Mouse (Mus musculus) limb, embryonic 13.5 days (tissue): ENCODE measurements around the gene Pip4k2b. TPM values are rescaled to one million over a fixed set of nuclear protein-coding genes. Genes with fewer than 3 reads are reported as not detected.
A peak's percentile ranks its signal among the peaks of the same experiment; 100 is the strongest.

Experiments used
- ATAC-seq: fragments of 200-750 bp; cut with Nextera tagmentation; 2 replicates; pipeline ENCODE4 v1.8.0; 2017; ENCODE audit warnings: low read depth, moderate number of reproducible peaks, moderate TSS enrichment; ENCODE audit not compliant: low FRiP score
- H3K27ac ChIP-seq: fragments of 300-500 bp; sonication (generic); 2 replicates; pipeline ENCODE4 v1.5.1; 2015; ENCODE audit warnings: inconsistent platforms, mild to moderate bottlenecking, moderate library complexity
- H3K27me3 ChIP-seq: fragments of 300-500 bp; sonication (generic); 2 replicates; pipeline ENCODE4 v1.6.1; 2015; ENCODE audit warnings: mild to moderate bottlenecking, inconsistent platforms
- H3K36me3 ChIP-seq: fragments of 300-500 bp; sonication (generic); 2 replicates; pipeline ENCODE4 v1.6.1; 2015; ENCODE audit warnings: inconsistent platforms, mild to moderate bottlenecking, moderate library complexity
- H3K4me1 ChIP-seq: fragments of 300-500 bp; sonication (generic); 2 replicates; pipeline ENCODE4 v1.6.1; 2015; ENCODE audit warnings: inconsistent platforms
- H3K4me2 ChIP-seq: fragments of 300-500 bp; sonication (generic); replicated peaks from 2 replicates; pipeline ENCODE4 v1.6.1; 2015; ENCODE audit warnings: inconsistent platforms, mild to moderate bottlenecking, moderate library complexity
- H3K4me3 ChIP-seq: fragments of 300-500 bp; sonication (generic); 2 replicates; pipeline ENCODE4 v1.5.1; 2015; ENCODE audit warnings: moderate library complexity, mild to moderate bottlenecking, inconsistent platforms
- H3K9ac ChIP-seq: fragments of 300-500 bp; sonication (generic); 2 replicates; pipeline ENCODE4 v1.6.1; 2015; ENCODE audit warnings: mild to moderate bottlenecking, inconsistent platforms
- H3K9me3 ChIP-seq: fragments of 300-500 bp; sonication (generic); 2 replicates; pipeline ENCODE4 v1.6.1; 2016; ENCODE audit warnings: inconsistent platforms
- WGBS: fragments of 180-500 bp; shearing (Covaris S2); methylation state at CpG from one replicate; pipeline ENCODE4 v1.1.7; 2015; 5-methylcytosine and 5-hydroxymethylcytosine counted together
- polyA plus RNA-seq: library from polyadenylated mRNA; unstranded; fragments of >200 nt; fragmentation: Nextera tagmentation; extraction: Ambion mirVana; gene quantifications from 2 replicates; pipeline ENCODE4 v1.2.1, GENCODE M21; 2015

The Pip4k2b gene
- polyA plus RNA-seq, 1 experiment from 2014 or later = 2.8 TPM

DNA sequence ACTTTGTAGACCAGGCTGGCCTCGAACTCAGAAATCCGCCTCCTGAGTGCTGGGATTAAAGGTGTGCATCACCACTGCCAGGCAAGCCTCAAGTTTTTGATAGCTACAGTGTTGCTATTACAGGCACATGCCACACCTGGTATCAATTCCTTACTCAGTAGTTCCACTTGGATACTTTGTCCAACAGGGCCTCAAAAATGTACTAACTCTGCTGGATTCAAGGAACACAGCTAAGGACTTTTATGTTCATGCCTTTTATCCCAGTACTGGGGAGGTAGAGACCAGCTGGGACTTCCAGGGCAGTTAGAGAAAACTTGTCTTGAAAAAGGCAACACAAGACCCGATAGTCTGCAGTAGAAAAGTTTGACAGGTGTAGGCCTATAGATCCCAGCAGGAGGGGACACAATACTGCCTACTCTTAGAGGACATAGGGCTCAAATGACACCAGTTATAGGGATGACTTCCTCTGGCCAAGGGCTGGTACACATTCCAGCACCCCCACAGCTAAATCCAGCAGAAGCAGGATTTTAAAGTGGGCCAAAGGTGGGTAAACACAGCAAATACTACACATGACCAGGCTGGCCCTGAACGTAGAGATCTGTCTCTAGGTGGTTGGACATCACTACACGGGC, 32.1 kb upstream of the Pip4k2b start:
- Histone ChIP-seq H3K9ac (no peak overlapping the region), H3K4me2 (no peak overlapping the region), H3K27ac (no peak overlapping the region), H3K9me3 (no peaks in the 10 kb centered on the region), H3K27me3 (no peaks in the 10 kb centered on the region), H3K4me1 (peaks cover 15% of the 10 kb centered on the region), H3K36me3 (peaks cover 60% of the 10 kb centered on the region), H3K4me3 (no peak overlapping the region)
- ATAC-seq = peak; percentile 58
- 64% methylated on average over 5 of the region's 5 CpGs for WGBS

DNA sequence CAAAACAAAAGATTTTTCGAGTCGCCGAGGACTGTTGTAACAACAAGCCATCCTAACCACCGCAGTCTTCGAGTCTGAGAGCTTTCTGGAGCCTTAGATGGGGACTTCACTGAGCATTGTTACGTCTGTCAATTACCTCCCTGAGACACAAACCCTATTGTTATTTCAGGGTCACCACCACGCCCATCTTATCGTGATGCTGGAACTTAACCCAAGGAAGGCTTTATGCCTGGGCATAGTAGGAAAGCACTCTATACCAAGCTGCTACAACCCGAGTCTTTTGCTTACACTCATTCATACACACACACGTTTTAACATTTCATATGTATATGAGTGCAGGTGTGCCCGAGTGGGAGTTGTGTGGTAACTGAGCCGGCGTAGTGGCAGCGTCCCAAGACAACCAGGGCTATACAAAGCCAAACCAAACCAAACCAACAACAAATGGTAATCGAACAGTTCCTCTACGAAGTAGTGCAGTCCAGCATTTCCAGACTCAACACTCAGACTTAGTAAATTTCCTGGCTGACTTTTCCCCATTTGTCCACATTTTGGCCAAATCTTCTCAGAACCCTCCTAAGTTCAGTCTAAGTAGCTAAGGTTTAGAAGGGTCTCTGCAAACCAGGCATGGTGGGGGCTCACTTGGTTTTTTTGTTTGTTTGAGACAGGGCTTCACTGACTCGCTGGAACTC, 31.4 kb upstream of the Pip4k2b start, which contains the start of gene 1700001P01Rik:
Gene 1700001P01Rik, minus strand, starts transcription at position 111 of the 689 bp plus-strand sequence.
- Histone ChIP-seq H3K27me3 (no peaks in the 10 kb centered on the region), H3K9ac (no peak within 1 kb of the TSS), H3K27ac (no peak within 1 kb of the TSS), H3K4me3 (no peak within 1 kb of the TSS), H3K4me2 (no peak within 1 kb of the TSS), H3K9me3 (no peaks in the 10 kb centered on the region), H3K4me1 (peaks cover 12% of the 10 kb centered on the region), H3K36me3 (peaks cover 57% of the 10 kb centered on the region)
- 57% methylated on average over 17 of the region's 17 CpGs for WGBS
- no peak for ATAC-seq

DNA sequence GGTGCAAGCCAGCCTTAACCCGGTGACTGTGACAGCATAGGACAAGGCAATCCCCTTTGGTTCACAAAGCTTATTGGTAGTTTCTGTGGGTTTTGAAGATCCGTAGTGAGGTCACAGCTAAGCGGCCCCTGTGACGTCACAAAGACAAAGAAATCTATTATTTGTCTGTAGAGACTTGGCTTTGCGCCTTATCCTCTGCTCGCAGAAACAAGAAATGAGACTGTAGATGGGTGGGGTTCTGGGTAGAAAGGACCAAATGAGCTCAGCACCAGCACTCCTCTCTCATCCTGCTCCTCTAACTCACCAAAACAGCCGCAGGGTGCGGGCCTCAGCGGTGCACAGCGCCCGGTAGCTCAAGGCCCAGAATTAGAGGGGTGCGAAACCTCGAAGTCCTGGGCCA, 30.7 kb upstream of the Pip4k2b start:
- H3K4me2 ChIP-seq = no peak overlapping the region
- WGBS = 78% methylated on average over 13 of the region's 13 CpGs
- no peaks in the 10 kb centered on the region for H3K9me3 ChIP-seq
- no peaks in the 10 kb centered on the region for H3K27me3 ChIP-seq
- H3K9ac ChIP-seq = no peak overlapping the region
- peaks cover 49% of the 10 kb centered on the region for H3K36me3 ChIP-seq
- H3K4me1 ChIP-seq = peaks cover 4% of the 10 kb centered on the region
- no peak for ATAC-seq
- no peak overlapping the region for H3K4me3 ChIP-seq
- no peak overlapping the region for H3K27ac ChIP-seq

DNA sequence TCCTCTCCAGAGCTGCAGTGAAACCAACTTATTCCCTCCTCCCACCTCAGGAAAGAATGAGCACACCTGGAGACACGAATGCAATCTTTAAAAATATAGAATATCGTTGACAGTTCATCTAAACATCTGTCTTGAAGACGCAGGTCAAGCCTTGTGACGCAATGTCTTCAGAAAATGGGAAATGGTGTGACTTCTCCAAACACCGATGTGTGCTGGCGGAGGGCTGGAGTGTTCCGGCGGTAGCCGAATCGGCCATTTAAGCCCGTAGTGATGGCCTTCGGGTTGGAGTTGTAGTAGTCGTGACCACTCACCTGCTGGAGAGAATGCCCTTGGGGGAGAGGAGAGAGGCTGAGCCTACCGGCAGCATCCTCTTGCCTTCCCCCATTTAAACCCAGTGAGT, 26.9 kb upstream of the Pip4k2b start:
- Histone ChIP-seq H3K27me3 (no peaks in the 10 kb centered on the region), H3K9me3 (no peaks in the 10 kb centered on the region), H3K4me2 (no peak overlapping the region), H3K36me3 (peaks cover 12% of the 10 kb centered on the region), H3K4me3 (no peak overlapping the region), H3K4me1 (no peaks in the 10 kb centered on the region), H3K9ac (no peak overlapping the region), H3K27ac (no peak overlapping the region)
- WGBS = 74% methylated on average over 14 of the region's 14 CpGs
- no peak for ATAC-seq

DNA sequence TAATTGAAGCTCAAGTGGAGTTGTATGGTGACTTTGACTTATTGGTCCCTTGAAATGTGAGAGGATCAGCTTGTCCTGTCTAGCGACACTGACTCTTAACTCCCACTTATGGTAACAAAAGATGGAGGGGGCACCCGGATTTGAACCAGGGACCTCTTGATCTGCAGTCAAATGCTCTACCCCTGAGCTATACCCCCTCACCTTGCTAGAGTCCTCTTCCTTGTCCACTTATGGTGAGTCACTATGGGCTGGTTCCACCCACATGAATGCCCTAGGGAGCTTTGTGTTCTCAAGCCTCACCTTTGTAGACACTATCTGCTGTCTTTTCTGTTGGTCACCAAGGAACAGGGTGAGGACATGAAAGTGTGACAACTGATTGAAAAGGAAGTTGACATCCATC, 25.2 kb upstream of the Pip4k2b start:
- Histone ChIP-seq H3K9me3 (no peaks in the 10 kb centered on the region), H3K27me3 (no peaks in the 10 kb centered on the region), H3K4me2 (no peak overlapping the region), H3K36me3 (no peaks in the 10 kb centered on the region), H3K9ac (no peak overlapping the region), H3K27ac (no peak overlapping the region), H3K4me1 (peaks cover 13% of the 10 kb centered on the region), H3K4me3 (no peak overlapping the region)
- no peak for ATAC-seq
- 33% methylated on average over 2 of the region's 2 CpGs for WGBS

DNA sequence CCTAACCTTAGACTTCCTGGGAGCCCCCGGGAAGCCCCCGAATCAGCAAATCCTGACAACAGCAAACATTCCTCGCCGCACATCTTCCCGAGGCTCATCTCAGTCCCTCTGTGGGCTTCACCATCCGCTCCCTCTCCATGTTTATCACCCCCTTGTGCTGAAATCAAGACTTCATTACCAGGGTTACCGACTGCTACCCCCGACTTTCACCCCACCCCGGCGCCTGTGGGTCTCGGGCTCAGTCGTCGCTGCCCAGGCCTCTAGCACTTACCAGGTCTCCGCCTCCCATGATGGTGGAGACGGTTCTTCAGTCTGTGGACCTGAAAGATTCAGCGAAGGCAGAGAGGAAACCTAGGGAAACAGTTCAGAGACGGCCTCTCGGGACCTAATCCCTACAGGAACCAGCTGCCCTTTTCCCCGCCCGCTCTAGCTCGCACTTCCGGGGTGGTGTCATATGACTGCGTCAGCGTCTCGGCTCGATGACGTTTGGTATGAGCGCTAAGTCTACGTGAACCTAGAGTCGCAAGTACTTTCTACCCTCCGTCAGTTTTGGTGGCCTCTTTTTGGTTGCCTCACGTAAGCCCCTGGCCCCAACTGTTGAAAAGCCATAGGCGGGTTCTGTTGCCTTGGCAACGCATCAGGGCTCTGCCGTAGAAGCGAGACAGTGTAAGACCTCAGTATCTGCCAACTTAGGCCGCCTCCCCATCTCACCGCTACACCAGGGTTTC, 21.8 kb upstream of the Pip4k2b start, which contains the start of gene Cwc25:
Gene Cwc25, minus strand, starts transcription at position 403 of the 728 bp plus-strand sequence.
- peaks cover 19% of the 10 kb centered on the region for H3K4me1 ChIP-seq
- ATAC-seq = peak; percentile 93
- peak within 1 kb of the TSS; percentile 90 for H3K9ac ChIP-seq
- peaks cover 31% of the 10 kb centered on the region for H3K36me3 ChIP-seq
- 0 out of 2 replicates have a peak, but pooled peaks cover 3% of the 10 kb centered on the region for H3K9me3 ChIP-seq
- WGBS = under 1% methylated on average over 38 of the region's 38 CpGs
- peak within 1 kb of the TSS; percentile 88 for H3K4me3 ChIP-seq
- peak within 1 kb of the TSS; percentile 92 for H3K27ac ChIP-seq
- no peaks in the 10 kb centered on the region for H3K27me3 ChIP-seq
- H3K4me2 ChIP-seq = peak within 1 kb of the TSS; percentile 89

DNA sequence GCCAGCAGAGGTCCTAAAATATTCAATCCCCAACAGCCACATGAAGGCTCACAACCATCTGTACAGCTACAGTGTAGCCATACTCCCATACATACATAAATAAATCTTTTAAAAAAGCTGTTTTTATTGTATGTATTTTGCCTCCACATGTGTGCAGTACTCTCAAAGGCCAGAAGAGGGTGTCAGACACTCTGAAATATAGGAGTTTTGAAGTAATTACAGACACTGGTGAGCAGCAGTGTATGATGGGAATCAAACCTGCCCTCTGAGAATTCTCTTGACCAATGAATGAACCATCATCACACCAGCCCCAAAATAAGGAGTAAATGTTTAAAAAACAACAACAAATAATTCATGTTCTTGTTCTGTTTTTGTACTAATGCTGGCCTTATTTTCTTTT, 17.1 kb upstream of the Pip4k2b start:
- Histone ChIP-seq H3K4me3 (no peak overlapping the region), H3K9ac (no peak overlapping the region), H3K27ac (no peak overlapping the region), H3K27me3 (no peaks in the 10 kb centered on the region), H3K4me1 (peaks cover 19% of the 10 kb centered on the region), H3K9me3 (0 out of 2 replicates have a peak, but pooled peaks cover 3% of the 10 kb centered on the region), H3K36me3 (peaks cover 72% of the 10 kb centered on the region), H3K4me2 (no peak overlapping the region)
- ATAC-seq = no peak

DNA sequence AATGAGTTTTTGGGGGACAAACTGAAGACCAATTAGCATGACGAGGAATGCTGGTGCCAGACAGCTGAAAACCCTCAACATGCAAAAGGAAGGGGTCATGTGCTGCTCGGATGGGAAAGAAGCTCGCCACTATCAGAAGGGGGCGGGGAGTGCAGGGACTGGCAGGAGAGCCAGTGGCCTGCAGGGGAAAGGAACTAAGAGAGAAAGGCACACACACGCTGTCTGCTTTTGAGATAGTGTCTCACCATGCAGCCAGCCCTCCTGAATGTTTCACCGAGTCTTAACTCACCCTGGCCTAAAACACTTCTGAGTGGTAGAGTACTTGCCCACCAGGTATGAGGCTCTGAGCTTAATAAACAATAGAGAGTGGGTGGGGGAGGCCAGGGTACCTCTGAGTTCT, 14.4 kb upstream of the Pip4k2b start:
- H3K9me3 ChIP-seq = 0 out of 2 replicates have a peak, but pooled peaks cover 3% of the 10 kb centered on the region
- H3K27ac ChIP-seq = no peak overlapping the region
- H3K36me3 ChIP-seq = peaks cover 91% of the 10 kb centered on the region
- no peaks in the 10 kb centered on the region for H3K27me3 ChIP-seq
- no peak overlapping the region for H3K4me3 ChIP-seq
- 82% methylated on average over 6 of the region's 6 CpGs for WGBS
- ATAC-seq = no peak
- H3K4me1 ChIP-seq = no peaks in the 10 kb centered on the region
- H3K9ac ChIP-seq = no peak overlapping the region
- H3K4me2 ChIP-seq = no peak overlapping the region

DNA sequence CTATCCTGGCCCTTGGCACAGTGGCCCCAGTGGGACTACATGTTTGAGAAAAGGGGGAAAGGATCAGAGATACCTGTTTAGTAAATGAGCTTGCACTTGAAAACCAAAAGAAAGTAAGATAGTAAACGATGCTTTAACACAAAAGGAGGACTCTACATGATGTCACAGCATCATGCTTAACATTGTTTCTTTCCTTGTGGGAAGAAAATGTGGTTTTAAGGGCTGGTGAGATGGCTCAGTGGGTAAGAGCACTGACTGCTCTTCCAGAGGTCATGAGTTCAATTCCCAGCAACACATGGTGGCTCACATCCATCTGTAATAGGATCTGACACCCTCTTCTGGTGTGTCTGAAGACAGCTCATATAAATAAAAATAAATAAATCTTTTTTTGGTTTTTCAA, 13.6 kb upstream of the Pip4k2b start:
- no peak overlapping the region for H3K4me3 ChIP-seq
- H3K9me3 ChIP-seq = 0 out of 2 replicates have a peak, but pooled peaks cover 3% of the 10 kb centered on the region
- ATAC-seq = no peak
- H3K9ac ChIP-seq = no peak overlapping the region
- no peak overlapping the region for H3K27ac ChIP-seq
- H3K4me2 ChIP-seq = no peak overlapping the region
- H3K36me3 ChIP-seq = peaks cover 92% of the 10 kb centered on the region
- H3K27me3 ChIP-seq = no peaks in the 10 kb centered on the region
- no peaks in the 10 kb centered on the region for H3K4me1 ChIP-seq
- WGBS = 93% methylated on average over 1 of the region's 1 CpGs

DNA sequence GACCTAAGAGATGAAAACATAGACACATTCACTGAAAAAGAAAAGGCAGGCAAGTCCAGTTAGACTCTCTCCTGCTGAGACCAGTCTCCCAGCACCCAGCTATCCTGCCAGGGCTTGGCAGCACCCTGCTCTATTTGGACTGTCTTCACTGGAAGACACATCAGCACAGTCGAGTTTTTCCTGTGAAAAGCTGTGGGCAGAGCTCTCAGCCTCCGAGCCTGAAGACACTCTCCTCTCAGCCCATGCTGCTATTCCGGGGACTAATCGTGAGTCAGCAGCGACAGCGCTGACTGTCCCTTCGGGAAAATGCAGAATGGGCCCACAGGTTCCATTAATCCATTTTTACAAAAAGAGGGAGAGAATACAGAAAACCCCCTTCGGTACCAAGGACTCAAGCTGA, 8.8 kb upstream of the Pip4k2b start:
- ATAC-seq = no peak

DNA sequence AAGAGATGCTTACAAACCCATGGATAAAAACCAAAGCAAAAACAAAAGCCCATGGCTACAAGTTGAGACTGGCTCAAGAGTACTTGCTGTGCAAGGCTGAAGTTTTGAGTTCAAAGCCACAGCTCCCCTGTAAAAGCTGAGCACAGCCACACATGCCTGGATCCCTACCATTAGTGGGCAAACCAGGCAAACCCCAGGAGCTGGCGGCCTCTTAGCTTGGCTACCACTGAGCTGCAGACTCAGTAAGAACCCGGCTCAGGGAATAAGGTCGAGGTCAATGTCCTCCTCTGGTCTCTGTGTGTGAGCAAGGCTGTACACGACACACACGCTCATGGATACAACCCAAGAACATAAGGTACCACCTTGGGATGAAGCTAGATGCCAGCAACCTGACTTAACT, 4.0 kb upstream of the Pip4k2b start:
- Histone ChIP-seq H3K27ac (no peak overlapping the region), H3K36me3 (peaks cover 76% of the 10 kb centered on the region), H3K27me3 (no peaks in the 10 kb centered on the region), H3K4me2 (no peak overlapping the region), H3K4me1 (peaks cover 4% of the 10 kb centered on the region), H3K9me3 (peaks cover 5% of the 10 kb centered on the region; the same call in 1 of the 2 replicates), H3K4me3 (no peak overlapping the region), H3K9ac (no peak overlapping the region)
- no peak for ATAC-seq
- WGBS = 89% methylated on average over 5 of the region's 5 CpGs

More for the DNA sequence above, 8.8 kb upstream of the Pip4k2b start:
- H3K36me3 ChIP-seq = peaks cover 95% of the 10 kb centered on the region
- H3K4me2 ChIP-seq = no peak overlapping the region
- no peak overlapping the region for H3K27ac ChIP-seq
- 92% methylated on average over 8 of the region's 8 CpGs for WGBS
- no peak overlapping the region for H3K4me3 ChIP-seq
- no peaks in the 10 kb centered on the region for H3K27me3 ChIP-seq
- H3K9ac ChIP-seq = no peak overlapping the region
- H3K9me3 ChIP-seq = peaks cover 5% of the 10 kb centered on the region; the same call in 1 of the 2 replicates
- no peaks in the 10 kb centered on the region for H3K4me1 ChIP-seq

DNA sequence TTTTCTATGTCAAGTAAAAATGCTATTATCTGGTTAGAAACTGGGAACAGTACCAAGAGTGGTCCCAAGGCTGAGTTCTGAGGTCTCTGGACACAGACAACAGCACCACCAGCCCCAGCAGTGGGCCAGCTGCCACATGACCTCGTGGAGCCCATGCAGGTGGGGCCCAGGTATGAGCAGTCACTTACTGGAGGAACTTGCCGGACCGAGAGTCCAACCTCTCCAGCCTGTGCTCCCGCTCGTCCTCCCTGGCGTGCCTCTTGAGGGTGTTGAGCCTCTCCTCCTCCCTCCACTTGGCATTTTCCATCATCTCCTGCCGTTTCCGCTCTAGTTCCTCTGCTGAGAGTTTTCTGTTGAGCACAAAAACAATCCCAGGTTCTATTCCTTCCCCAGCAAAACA, 3.3 kb upstream of the Pip4k2b start:
- WGBS = 90% methylated on average over 8 of the region's 8 CpGs
- H3K9ac ChIP-seq = no peak overlapping the region
- H3K4me3 ChIP-seq = no peak overlapping the region
- no peak overlapping the region for H3K4me2 ChIP-seq
- peaks cover 5% of the 10 kb centered on the region; the same call in 1 of the 2 replicates for H3K9me3 ChIP-seq
- H3K27me3 ChIP-seq = no peaks in the 10 kb centered on the region
- H3K36me3 ChIP-seq = peaks cover 69% of the 10 kb centered on the region
- no peak overlapping the region for H3K27ac ChIP-seq
- peaks cover 11% of the 10 kb centered on the region for H3K4me1 ChIP-seq
- ATAC-seq = no peak
